Mouse (Mus musculus) MEL (cell line): ENCODE data around the gene Pmm1.

Experiments
- CTCF ChIP-seq, 3 experiments: IDR thresholded peaks in 2 of 3; conservative IDR thresholded peaks in 1 of 3; 2 replicates each; pipeline ENCODE4 v1.5.1; 2011 to 2012; ENCODE audit warnings: low read length in 3 of 3, low read depth in 2 of 3, mild to moderate bottlenecking in 2 of 3, improper control_type of control experiment in 1 of 3, inconsistent platforms in 1 of 3, mixed read lengths in 1 of 3, moderate library complexity in 1 of 3; ENCODE audit not compliant: control insufficient read depth in 1 of 3, insufficient read depth in 1 of 3, poor library complexity in 1 of 3, severe bottlenecking in 1 of 3
- EP300 ChIP-seq, 2 experiments: IDR thresholded peaks; 2 replicates each; pipeline ENCODE4 v1.6.1; 2011; ENCODE audit warnings: improper control_type of control experiment in 2 of 2, low read length in 2 of 2, low read depth in 1 of 2, mild to moderate bottlenecking in 1 of 2
- GATA1 ChIP-seq: IDR thresholded peaks from 2 replicates; pipeline ENCODE4 v1.6.1; 2011; ENCODE audit warnings: low read depth, low read length, improper control_type of control experiment
- NRF1 ChIP-seq: IDR thresholded peaks from 2 replicates; pipeline ENCODE4 v1.6.1; 2014; ENCODE audit warnings: low read depth, mild to moderate bottlenecking, inconsistent platforms, low read length, improper control_type of control experiment, moderate library complexity; ENCODE audit not compliant: poor library complexity, insufficient read depth, severe bottlenecking
- POLR2A ChIP-seq, 2 experiments: IDR thresholded peaks; 2 replicates each; pipeline ENCODE4 v1.6.1; 2011 to 2012; ENCODE audit warnings: low read length in 2 of 2, mild to moderate bottlenecking in 2 of 2, control low read depth in 1 of 2, improper control_type of control experiment in 1 of 2, low read depth in 1 of 2, moderate library complexity in 1 of 2; ENCODE audit not compliant: control insufficient read depth in 1 of 2, insufficient read depth in 1 of 2, poor library complexity in 1 of 2
- SIN3A ChIP-seq: IDR thresholded peaks from 2 replicates; pipeline ENCODE4 v1.6.1; 2012; ENCODE audit warnings: low read length, improper control_type of control experiment, inconsistent platforms

- no peak for TF ChIP-seq NRF1
- TF ChIP-seq SIN3A = no peak
- TF ChIP-seq CTCF (IDR thresholded peaks at IDR 0.05 in 2 of 3, conservative IDR thresholded peaks at IDR 0.05 in 1 of 3; ENCODE audit: control insufficient read depth in 1 of 3, insufficient read depth in 1 of 3, low read depth in 2 of 3, low read length in 3 of 3, poor library complexity in 1 of 3, severe bottlenecking in 1 of 3) = no peak
- TF ChIP-seq POLR2A (IDR thresholded peaks at IDR 0.05; ENCODE audit: control insufficient read depth in 1 of 2, insufficient read depth in 1 of 2, low read depth in 1 of 2, low read length in 2 of 2, poor library complexity in 1 of 2) = no peak
- no peak for TF ChIP-seq EP300 (IDR thresholded peaks at IDR 0.05; ENCODE audit: low read depth in 1 of 2, low read length in 2 of 2)
- no peak for TF ChIP-seq GATA1
Observed at GRCm38 (mm10) chr15:81967821-81968220, 7.1 kb upstream of the Pmm1 start.
